Mouse (Mus musculus) heart, postnatal 36 days (tissue): ENCODE measurements around the gene Fam20b. TPM values are rescaled to one million over a fixed set of nuclear protein-coding genes. Genes with fewer than 3 reads are reported as not detected.

Experiments used
- DNase-seq, 2 experiments: peaks; one replicate each; pipeline ENCODE4 v3.0.0; 2021 to 2022
- intact Hi-C: fragments of 180-260 bp; cut with DNase I; formaldehyde crosslinking; loops from one replicate; pipeline ENCODE4 v1.15.1; 2025
- total RNA-seq, 2 experiments: library from RNA; stranded (reverse); gene quantifications; 2 replicates each; pipeline ENCODE4 v1.2.3; 2021

Gene Fam20b
- total RNA-seq, 2 experiments from 2014 or later, result 55.4 to 56.6 TPM

DNA sequence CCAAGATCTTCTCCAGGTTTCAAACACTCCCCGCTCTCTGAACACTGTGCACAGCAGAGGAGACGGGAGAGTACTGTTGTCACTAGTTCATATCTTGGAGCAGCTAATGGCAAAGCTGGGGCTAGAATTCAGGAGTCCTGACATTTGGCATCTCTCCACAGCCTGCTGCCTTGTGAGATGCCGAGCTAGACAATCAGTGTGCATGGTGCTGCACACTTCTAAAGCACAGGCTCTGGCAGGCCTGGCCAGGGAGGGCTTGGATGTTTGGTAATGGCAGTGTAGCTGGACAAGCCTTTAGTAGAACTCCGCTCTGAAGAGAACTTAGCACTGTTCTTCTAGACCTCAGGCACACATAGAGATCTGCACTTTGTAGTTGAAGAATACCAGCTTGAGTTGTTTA lies 72.9 kb downstream of the Fam20b start:
- intact Hi-C loops, result no loop called here
- DNase-seq, result no peak

DNA sequence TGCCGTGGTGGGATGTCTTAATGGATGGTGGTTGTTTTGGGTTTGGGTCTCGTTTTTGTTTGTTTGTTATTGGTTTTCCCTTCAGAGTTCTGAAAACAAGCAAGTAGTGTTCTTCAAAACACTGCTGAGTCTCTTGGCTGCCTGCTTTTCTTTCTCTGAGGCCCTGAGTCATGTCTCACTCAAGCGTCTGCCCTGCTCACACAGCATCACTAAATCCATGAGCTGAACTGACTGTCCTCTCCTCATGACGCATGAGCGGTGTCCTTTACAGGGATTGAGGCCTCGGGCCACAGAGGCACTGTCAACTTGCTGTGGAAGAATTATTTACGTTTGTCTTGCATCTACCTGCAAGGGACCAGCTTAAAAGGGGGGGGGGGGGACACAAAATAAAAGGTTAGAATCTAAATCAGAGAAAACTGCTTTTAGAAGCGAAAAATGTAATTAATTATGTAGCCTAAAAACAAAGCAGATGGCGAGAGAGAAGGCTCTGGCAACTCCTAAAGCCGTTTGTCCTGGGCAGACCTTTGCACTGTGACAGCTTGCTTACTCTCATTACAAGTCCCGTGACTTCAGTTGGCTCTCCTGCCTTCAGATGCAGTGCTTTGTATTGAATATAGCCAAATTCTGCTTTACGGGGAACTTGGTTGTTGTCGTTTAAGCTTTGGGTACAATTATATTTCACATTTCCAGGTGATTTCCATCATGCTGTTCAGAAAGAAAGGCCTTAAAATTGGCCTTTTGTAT lies 73.9 kb downstream of the Fam20b start:
- DNase-seq, result no peak
- intact Hi-C loops, result no loop called here

DNA sequence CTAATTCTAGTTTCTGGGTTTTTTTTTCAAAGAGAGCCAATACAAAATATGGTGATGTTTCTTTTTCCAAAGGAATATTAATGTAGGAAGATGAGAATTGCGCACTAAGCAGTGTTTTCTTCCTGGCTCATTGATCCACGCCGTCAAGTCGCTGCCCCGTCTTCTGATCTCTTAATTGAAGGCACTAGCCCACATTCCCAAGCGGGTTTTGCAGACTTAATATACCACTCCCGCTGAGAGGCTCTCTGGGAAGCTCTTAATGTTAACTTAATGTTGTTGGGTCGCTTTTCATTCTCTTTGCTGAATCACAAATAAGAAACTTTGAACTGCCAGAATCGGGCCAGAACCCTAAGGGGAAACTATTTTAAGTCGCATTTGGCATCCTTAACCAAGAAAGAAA lies 74.8 kb downstream of the Fam20b start:
- intact Hi-C loops, result no loop called here
- no peak for DNase-seq

DNA sequence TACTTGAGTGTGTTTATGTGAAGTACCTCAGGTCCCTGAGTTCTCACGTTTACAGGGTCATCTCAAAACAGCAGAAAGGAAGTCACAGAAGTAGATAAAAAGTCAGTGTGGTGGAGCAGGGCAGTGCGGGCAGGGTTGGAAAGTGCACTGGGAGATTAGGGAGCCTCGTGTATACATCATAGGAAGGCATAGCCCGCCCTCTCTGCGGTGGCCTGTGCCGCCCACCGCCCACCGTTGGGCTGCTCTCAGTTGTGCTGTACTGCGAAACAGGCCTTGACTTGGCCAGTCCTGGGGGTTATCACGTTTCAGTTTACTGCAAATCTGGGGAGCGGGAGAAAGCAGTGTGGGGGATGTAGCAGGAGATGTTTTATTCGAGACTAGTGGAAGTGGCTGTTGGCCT lies 76.1 kb downstream of the Fam20b start:
- DNase-seq, result no peak
- intact Hi-C loops, result no loop called here

DNA sequence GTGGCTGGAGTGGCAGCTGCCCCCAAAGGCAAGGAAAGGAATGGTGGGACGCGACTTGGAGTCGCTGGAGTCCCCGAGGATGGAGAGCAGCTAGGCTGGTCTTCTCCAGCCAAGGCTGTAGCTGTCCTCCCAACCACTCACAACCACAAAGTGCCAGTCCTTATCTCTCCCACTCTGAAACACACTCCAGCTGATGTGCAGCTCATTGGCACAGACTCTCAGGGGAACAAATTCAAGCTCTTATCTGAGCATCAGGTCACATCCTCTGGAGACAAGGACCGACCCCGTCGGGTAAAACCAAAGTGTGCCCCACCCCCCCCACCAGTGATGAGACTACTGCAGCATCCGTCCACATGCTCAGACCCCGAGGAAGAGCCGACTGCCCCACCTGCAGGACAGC lies 77.1 kb downstream of the Fam20b start:
- intact Hi-C loops, result loop anchor here (2.0 kb wide), 1 partner anchor 35 kb away; no protein-coding TSS in a partner anchor

DNA sequence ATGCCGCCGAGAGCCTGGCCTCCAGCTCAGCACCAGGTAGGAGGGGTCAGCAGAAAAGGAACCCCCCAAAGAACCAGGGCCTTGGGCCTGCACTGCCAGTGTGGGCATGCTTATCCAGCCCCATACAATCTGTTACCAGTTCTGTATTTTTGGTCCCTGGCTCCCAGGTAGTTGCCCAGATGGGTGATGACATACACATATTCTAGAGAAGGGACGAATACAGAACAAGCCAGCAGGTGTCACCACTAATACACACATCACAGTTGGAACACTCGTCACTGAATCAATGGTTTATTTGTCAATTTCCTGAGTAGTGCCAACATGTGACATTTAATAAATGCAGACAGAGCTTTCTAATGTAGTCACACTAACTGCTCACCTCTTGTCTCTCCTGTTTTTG lies 78.3 kb downstream of the Fam20b start:
- DNase-seq, result no peak
- intact Hi-C loops, result loop anchor here (2.0 kb wide), 1 partner anchor 36 kb away; no protein-coding TSS in a partner anchor

More for the DNA sequence above, 77.1 kb downstream of the Fam20b start:
- no peak for DNase-seq

DNA sequence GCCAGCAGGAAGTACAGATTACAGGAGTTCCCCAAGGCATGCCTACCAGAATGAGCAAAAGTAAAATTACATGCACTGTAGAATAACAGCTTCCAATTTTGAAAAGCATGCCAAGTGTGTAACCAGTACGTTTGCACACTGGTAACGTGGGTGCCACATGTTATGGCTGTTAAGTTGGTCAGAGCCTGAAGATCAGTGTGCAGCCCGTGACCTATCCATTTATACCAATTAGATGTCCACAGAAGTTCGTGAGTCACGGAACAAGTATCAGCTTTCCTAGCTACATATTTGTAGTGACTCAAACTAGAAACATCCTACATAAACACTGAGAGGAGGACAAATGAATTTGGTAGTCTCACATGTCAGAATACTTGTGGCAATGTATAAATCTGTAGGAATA lies 79.4 kb downstream of the Fam20b start:
- DNase-seq, result no peak
- intact Hi-C loops, result no loop called here

DNA sequence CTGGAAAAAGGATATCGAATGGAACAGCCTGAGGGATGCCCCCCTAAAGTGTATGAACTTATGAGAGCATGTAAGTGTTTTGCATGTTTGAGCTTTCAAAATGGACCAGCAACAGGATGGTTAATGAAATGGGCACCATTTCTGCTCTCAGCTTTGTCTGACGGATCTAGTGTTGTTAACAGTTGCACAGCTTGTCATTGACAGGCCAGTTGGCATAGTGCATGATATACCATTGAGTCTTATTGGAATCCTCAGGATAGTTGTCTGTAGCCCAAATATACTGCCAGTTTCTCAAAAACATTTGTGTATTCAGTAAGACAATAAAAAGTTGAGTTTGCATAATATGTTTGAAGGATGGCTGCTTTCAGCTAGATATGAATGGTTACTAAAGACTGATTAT lies 83.7 kb downstream of the Fam20b start:
- no peak for DNase-seq
- intact Hi-C loops, result no loop called here

DNA sequence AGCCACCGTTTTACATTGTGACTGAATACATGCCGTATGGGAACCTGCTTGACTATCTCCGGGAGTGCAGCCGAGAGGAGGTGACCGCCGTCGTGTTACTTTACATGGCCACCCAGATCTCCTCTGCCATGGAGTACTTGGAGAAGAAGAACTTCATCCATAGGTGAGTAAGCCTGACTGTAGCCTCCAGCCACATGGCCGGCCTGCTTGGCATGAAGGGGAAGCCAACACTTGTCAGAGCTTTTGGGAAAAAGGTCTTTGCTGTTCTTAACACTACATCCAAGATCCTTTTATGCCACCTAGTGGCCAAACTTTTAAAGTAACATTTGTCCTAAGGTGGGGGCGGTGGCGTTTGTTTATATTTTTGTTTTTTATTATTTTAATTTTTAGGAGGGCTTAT lies 85.8 kb downstream of the Fam20b start:
- intact Hi-C loops, result loop anchor here (1.0 to 5.0 kb wide), 5 partner anchors 48 to 370 kb away; partner anchors contain the start of gene Abl2
- DNase-seq, result peak; percentile 17 to 34

DNA sequence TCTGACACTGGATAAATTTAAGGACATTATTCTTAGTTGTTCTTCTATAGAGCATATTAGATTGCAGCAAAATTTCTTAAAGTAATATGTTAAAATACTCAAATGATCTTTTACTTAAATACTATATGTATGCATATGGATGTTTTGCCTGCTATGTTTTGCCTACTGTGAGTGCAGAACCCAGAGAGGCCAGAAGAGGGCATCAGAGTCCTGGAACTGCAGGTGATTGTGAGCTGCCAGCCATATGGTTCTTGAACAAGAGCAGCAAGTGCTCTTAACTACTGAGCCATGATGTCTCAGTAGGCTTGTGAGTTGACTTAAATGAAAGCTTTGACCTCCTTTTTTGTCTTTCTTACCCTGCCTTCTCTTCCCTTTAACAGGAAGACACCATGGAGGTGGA lies 87.9 kb downstream of the Fam20b start:
- intact Hi-C loops, result loop anchor here (5.0 kb wide), 1 partner anchor 74 kb away; the partner anchor contains the start of gene Abl2
- no peak for DNase-seq

DNA sequence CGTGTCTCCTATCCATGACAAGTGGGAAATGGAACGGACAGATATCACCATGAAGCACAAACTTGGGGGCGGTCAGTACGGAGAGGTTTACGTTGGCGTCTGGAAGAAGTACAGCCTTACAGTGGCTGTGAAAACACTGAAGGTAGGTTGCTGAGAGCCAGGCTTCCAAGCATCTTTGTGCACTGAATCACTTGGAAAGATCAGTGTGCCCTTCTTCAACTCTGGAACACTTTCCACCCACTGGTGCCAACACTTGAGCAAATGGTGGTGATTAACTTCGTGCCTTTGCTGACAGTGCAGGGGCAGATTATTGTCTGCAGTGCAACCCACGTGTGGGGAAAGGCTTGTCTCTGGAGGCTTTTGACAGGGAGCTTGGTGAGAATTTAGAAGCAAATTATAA lies 88.9 kb downstream of the Fam20b start:
- DNase-seq, result no peak
- intact Hi-C loops, result loop anchor here (5.0 kb wide), 1 partner anchor 73 kb away; the partner anchor contains the start of gene Abl2

Other genes starting within 250 kb of the Fam20b start
- 1 to 10 TPM; 7.9 to 8.9 TPM for gene Soat1, start 244.8 kb downstream of the Fam20b start, total RNA-seq
- 10 to 100 TPM; 48.9 to 51.9 TPM for gene Gm10031, start 195.1 kb downstream of the Fam20b start, total RNA-seq
- gene Abl2, start 160.3 kb downstream of the Fam20b start, total RNA-seq, result 10 to 100 TPM; 21.0 to 21.5 TPM
- 10 to 100 TPM; 10.8 to 14.2 TPM for gene Tor3a, start 44.7 kb downstream of the Fam20b start, total RNA-seq
- 1 to 10 TPM; 2.3 to 2.5 TPM for gene Angptl1, start 119.5 kb upstream of the Fam20b start, total RNA-seq
- gene Ralgps2, start 220.5 kb upstream of the Fam20b start, total RNA-seq, result 10 to 100 TPM; 10.4 to 12.0 TPM